Mouse (Mus musculus): ENCODE measurements around the gene Nostrin.

Gene Nostrin

DNA sequence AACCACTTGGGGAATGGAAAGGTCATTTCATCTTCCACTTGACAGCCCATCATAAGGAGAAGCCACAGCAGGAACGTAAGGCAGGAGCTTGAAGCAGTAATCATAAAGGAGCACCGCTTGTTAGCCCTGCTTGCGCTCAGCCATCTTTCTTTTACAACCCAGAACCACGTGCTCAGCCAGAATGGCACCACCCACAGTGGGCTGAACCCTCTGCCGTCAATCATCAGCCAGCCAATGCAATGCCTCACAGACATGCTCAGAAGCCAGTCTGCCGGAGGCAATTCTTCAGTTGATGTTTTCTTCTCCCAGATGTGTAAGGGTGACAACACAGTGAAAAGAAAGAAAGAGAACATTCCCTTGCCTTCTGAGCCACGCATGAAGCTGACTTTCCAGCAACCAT lies 7.3 kb upstream of the Nostrin start:
- intact Hi-C loops (cut with DNase I) = no loop called here

DNA sequence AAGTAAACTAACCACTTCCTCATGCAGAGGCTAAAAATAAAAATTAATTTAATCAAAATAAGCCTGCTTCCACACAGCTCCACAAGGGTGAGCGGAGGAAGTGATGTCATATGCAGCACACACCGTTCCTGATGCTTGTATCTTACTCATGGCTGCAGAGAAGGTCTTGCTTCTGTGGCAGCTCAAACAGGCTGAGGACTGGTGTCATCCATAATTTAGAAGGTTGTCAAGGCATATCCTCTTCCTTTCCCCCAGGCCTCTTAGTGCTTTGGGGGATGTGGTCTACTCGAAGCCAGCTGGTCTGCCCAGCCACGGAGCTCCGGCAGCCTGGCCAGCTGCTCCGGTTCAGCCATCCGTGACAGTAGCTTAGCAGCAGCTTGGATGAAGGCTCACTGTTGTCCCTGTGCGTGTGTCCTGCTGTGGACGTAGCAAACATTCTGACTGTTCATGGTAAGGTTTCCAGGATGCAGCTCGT lies 6.6 kb upstream of the Nostrin start:
- intact Hi-C loops (cut with DNase I) = no loop called here

DNA sequence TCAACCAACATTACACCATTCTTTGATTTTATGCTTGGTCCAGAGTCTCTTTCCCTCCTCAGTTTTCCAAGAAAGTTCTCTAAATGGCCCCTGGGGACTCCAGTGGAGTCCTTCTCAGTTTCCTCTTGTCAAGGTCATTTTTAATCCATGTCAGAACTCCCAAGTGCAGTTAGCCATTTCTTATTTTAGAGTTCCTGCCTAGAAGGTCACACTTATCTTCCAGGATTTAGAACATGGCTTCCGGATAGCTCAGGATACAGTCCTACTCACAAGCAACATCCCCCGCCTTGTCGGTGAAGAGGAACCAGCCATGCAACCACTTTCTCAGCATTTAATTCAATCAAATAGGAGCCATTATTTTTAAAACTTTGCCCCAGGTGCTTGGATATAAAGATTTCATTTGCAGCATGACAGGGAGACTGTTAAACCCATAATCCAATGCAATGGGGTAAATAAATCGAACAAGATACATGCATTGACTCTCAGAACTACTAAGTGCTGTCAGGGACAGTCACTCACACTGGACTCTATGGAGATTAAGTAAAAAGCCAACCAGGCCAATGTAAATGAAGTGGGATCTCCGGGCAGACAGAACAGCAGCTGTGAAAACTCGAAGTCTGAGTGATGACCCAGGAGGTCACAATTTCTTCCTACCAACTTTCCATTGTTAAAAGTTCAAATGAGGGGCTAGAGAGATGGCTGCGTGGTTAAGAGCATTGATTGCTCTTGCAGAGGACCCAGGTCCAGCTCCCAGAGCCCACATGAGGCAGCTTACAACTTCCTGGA lies 6.0 kb upstream of the Nostrin start:
- intact Hi-C loops (cut with DNase I) = no loop called here

GRCm38 (mm10) chr2:69132046-69132445 lies 3.6 kb upstream of the Nostrin start:
- intact Hi-C loops (cut with DNase I) = no loop called here

GRCm38 (mm10) chr2:69132488-69133040 lies 3.0 kb upstream of the Nostrin start:
- intact Hi-C loops (cut with DNase I) = no loop called here

GRCm38 (mm10) chr2:69134186-69134585 lies 1.4 kb upstream of the Nostrin start:
- intact Hi-C loops (cut with DNase I) = no loop called here

DNA sequence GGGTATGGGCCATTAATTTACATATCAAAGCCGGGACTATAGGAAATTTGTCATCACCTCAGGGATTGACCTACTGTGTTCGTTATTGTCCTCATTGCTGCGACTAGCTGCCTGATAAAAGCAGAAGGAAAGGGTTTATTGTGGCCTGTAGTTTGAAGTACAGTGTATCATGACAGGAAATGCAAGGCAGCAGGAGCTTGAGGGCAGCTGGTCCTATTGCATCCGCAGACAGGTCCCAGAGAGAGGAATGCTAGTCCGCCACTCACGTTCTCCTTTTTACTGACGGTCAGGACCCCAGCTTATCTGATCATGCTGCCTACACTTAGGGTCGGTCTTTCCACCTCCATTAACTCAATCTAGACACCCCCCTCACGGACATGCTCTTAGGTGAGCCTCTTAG lies 663 bp upstream of the Nostrin start:
- intact Hi-C loops (cut with DNase I) = no loop called here

DNA sequence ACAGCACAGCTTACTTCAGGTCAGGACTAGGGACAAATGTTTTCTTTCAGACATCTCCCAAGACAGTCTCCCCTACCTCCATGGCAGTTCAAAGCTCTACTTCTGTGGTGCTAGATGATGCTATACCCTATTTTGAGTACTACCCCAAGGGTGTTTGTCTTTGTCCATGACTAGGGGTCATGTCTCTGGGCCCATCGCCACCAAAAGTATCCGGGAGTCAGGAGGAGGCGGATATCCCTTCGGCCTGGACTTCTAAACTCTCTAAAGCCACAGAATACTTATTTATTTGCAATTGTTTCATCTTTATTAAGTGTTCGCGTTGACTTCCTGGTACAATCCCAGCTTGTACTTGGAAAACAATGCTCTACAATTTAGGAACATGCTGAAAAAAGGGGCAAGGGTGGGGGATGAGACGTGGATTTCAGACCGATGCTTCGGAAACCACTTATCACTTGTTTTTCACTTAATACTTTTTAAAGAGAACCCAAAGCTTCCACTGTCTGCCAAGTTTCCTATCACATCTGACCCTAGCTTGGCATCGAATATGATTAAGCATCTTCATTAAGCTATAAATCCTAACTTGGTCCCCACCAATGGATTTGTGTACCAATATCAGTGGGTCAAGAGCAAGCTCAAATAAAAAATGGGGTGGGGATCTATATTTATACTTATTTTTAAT lies 1.9 kb downstream of the Nostrin start:
- intact Hi-C loops (cut with DNase I) = no loop called here

GRCm38 (mm10) chr2:69138759-69139158 lies 3.2 kb downstream of the Nostrin start:
- intact Hi-C loops (cut with DNase I) = no loop called here

GRCm38 (mm10) chr2:69140215-69140614 lies 4.6 kb downstream of the Nostrin start:
- intact Hi-C loops (cut with DNase I) = no loop called here

DNA sequence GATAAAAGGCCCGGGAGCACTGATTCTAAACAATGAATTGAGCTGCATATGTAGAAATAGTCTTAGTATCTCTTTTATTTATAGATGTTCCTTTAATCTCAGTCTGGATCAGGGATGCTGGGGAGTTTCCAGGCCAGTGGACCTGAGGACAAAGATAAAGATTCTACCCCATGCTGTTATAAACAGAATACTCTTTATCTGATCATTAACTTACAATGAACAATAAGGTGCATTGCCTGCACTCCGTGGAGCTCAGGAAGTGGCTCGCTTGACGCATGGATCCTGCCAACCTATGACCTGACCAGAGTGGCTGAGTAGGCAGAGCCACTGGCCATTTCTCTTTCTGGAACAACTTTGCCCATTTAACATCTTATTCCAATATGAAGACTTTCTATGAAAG lies 5.2 kb downstream of the Nostrin start:
- intact Hi-C loops (cut with DNase I) = no loop called here

DNA sequence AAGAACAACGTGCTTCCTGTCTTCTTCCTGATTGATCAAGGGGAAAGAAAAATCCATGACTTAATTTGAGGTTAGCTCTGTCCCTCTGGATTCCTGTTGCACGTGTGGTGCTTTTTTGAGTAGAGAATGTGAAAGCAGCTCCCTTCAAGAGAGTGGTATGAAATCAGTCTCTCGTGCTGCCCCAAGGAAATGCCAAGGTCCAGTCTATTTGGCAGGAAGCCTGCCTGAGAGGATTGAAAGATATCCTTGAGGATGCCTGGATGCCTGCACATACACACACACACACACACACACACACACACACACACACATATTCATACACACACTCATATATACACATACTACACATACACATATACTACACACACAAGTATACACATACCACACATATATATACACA lies 13.1 kb downstream of the Nostrin start:
- intact Hi-C loops (cut with DNase I) = no loop called here

DNA sequence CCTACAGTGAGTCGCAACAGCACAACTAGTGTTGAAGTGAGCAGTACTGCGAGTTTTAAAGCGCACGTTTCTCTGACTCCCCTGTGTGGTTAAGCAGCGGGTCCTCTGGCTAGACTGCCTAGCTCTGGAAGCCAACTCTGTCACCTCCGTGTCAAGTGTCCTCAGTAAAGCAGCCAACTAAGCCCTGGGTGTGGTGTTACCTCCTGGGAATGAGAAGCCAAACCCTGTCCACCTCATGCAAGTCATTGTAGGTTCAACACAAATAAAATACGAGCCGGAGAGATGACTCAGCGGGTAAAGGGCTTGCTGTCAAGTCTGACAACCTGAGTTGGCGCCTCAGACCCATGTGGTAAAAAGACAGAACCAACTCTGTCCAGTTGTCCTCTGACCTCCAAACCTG lies 13.6 kb downstream of the Nostrin start:
- intact Hi-C loops (cut with DNase I) = no loop called here

GRCm38 (mm10) chr2:69150841-69151240 lies 15.2 kb downstream of the Nostrin start:
- intact Hi-C loops (cut with DNase I) = no loop called here

DNA sequence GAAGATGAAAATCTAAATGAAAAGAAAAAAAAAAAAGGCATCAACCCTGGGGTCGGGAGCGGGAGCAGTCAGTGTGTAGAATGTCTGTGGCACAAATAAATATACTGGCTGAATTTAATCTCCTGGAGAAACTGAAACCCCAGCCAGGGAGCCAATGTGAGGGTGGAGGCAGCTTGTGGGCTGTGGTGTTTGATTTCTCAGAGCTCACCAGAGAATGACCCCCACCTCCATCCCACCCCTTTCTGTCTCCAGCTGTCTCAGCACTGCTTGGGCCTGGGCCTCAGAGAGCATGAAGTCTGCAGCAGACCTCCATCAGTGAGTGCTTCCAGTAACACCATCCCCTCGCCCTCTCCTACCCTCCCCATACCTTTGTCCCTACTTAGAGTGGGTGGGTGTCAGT lies 20.3 kb downstream of the Nostrin start:
- intact Hi-C loops (cut with DNase I) = no loop called here

- intact Hi-C loops (cut with DNase I) = no loop called here
Measured at GRCm38 (mm10) chr2:69156283-69156682, 20.7 kb downstream of the Nostrin start.

- intact Hi-C loops (cut with DNase I) = no loop called here
Measured at GRCm38 (mm10) chr2:69158907-69159306, 23.3 kb downstream of the Nostrin start.

GRCm38 (mm10) chr2:69170395-69171077 lies 34.9 kb downstream of the Nostrin start:
- intact Hi-C loops (cut with DNase I) = no loop called here

GRCm38 (mm10) chr2:69175296-69175695 lies 39.7 kb downstream of the Nostrin start:
- intact Hi-C loops (cut with DNase I) = no loop called here

DNA sequence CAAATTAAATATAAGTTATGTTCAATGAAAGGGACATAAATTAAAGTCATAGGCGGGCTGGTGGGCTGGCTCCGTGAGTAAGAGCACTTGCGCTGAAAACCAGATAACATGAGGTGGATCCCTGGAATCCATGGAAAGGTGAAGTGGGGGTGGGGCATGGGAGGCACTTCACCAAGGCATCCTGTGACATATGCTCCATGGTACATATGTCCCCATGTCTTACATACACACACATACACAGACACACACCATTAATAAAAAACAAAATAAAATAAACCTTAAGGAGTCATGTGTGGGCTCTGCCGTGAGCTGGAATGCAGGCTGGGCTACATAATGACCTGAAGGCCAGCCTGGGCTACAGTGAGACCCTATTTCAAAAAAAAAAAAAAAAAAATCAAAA lies 44.1 kb downstream of the Nostrin start:
- intact Hi-C loops (cut with DNase I) = no loop called here

DNA sequence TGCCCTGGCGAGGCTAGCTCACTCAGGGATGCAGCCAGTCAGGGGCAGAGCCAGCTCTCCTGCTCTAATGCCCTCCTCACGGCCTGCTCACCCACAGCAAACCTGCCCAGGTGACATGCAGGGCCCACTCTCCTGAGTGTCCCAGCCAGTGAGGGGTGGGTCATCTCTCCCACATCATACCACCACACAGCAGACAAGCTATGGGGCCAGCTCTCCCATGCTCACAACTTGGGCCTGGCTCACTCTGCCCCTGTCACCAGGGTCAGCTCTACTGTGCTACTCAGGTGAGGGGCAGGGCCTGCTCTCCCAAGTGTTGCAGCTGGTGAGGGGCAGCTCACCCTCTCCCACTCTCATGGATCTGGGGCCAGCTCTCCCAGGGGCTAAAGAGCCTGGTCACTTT lies 52.4 kb downstream of the Nostrin start:
- intact Hi-C loops (cut with DNase I) = no loop called here

DNA sequence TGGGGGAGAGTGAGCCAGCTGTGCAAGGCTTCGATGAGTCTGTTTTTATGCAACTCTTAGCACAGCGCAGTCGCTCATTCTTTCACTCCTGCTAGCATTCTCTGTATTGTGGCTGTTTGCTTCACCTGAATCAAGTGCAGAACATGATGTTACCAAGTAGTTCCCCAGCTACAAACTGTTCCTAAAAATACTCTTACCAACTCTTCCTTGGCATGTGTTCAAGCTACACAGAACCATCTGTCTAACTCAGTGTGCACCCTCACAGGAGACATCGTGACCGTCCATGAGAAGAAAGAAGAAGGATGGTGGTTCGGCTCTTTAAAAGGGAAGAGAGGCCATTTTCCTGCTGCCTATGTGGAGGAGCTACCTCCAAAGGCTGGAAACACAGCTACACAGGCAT lies 53.1 kb downstream of the Nostrin start:
- intact Hi-C loops (cut with DNase I) = no loop called here
